Mouse (Mus musculus): Measurements from ENCODE around the gene Fbxo30. TPM values are rescaled to one million over a fixed set of nuclear protein-coding genes. Genes with fewer than 3 reads are reported as not detected.
"Not testable (repeated sequence)": the region's sequence is repeated elsewhere in the genome, so short reads cannot be mapped to it uniquely, and the experiment has no call there.

Gene Fbxo30
- 16.3 and 16.7 TPM in 2 replicates for polyA plus RNA-seq (2014; fragmentation: Nextera tagmentation; extraction: Ambion mirVana)

DNA sequence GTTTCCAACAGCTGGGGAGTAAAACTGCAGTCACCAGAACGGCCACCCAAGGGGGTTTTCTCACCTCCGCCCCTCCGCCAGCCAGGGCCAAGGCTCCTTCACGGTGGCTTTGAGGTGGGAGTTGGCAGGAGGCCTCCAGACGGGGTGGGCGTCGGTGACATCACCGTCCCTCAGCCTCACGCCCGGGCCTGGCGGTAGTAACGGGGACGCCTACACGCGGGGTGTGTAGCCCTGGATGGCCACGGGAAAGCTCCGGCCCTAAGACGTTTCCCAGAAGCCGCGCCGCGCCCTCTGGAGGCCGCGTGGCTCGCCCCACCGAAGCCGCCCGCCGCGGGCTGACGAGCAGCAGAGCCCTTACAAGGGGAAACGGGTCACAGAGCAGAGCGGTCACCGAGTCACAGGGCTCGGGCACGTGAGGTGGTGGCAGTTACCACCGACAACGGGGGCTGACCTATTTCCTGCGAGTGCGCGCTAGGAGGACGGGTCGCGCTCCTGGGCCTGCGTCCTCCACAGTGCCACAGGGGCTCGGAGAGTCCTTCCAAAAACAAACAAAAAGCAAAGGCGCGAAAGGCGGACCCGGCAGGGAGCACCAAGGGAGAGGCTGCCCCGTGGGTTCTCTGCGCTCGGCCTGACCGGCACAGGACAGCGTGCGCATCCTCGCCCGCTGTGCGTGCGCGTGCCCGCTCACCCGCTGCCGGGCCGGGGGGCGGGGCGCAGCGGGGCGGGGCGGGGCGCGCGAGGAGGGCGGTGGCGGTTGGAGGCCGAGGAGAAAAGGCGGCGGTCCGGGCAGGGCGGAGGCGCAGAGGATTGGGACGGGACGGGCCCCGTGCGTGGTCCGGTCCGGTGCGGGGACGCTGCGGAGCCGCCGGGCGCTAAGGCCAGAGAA is at the start of gene Fbxo30:
Fbxo30 (plus strand) TSS at position 753 of the 886 bp plus-strand sequence.
- H3K4me1 ChIP-seq (replicated peaks; ENCODE audit: control insufficient read depth, insufficient read depth, low read length), result peaks cover 5% of the 10 kb centered on the region; the same call in 1 of the 2 replicates
- peak within 1 kb of the TSS; percentile 91 for H3K9ac ChIP-seq
- no peaks in the 10 kb centered on the region for H3K27me3 ChIP-seq (ENCODE audit: control insufficient read depth, insufficient read depth, low read length)
- peak; percentile 94 for ATAC-seq (ENCODE audit: low FRiP score)
- H3K9me3 ChIP-seq (ENCODE audit: control insufficient read depth, low read length), result no peaks in the 10 kb centered on the region
- peak; percentile 89 for DNase-seq (ENCODE audit: low spot score)
- peak within 1 kb of the TSS; percentile 77 for H3K4me2 ChIP-seq (replicated peaks)
- no peaks in the 10 kb centered on the region for H3K36me3 ChIP-seq (replicated peaks; ENCODE audit: control insufficient read depth, insufficient read depth)
- WGBS, result under 1% methylated on average over 79 of the region's 93 CpGs
- H3K27ac ChIP-seq, result peak within 1 kb of the TSS; percentile 98
- H3K4me3 ChIP-seq (replicated peaks; ENCODE audit: low read length), result peak within 1 kb of the TSS; percentile 77

DNA sequence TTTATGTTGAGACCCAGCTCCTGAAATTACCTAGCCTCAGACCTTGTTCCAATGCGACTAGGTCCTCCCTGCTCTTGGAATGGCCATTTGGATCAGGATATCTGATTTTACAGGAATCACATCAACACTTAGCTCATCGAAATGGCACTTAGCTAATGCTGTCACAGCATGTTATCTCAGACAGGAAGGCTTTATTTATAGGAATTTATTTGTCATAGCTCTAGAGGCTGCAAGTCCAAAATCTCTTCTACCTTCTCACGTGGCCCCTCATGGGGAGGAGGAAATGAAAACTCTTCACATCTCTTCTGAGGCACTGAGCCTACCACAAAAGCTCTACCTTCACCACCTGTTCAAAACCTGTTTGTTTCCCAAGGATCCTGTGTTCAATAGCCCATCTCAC is 47.9 kb upstream of the Fbxo30 start:
- WGBS, result 84% methylated on average over 3 of the region's 3 CpGs
- no peaks in the 10 kb centered on the region for H3K27me3 ChIP-seq (ENCODE audit: control insufficient read depth, insufficient read depth, low read length)
- no peaks in the 10 kb centered on the region for H3K4me1 ChIP-seq (replicated peaks; ENCODE audit: control insufficient read depth, insufficient read depth, low read length)
- H3K27ac ChIP-seq, result no peak overlapping the region
- ATAC-seq (ENCODE audit: low FRiP score) (no peak), DNase-seq (ENCODE audit: low spot score) (no peak)
- H3K4me3 ChIP-seq (replicated peaks; ENCODE audit: low read length), result no peak overlapping the region
- no peak overlapping the region for H3K9ac ChIP-seq
- no peak overlapping the region for H3K4me2 ChIP-seq (replicated peaks)
- H3K9me3 ChIP-seq (ENCODE audit: control insufficient read depth, low read length), result no peaks in the 10 kb centered on the region
- H3K36me3 ChIP-seq (replicated peaks; ENCODE audit: control insufficient read depth, insufficient read depth), result no peaks in the 10 kb centered on the region

DNA sequence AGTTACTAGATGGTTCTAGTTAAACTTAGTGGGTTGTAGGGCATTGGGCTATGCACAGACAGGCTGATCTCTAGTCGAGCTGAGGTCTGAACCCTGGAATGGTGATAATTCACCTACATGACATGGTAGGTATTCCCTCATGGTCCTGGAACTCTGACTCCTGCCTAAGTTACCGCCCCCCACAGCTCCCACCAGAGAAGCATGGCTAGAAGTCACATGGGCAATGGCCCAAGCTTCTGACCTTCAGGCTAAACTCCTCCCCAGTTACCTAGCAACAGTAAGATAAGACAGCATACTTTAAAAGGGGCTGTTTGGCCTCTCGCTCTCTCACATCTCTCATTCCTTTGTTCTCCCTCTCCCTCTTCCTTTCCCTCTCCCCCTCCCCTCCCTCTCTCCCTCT is 38.1 kb upstream of the Fbxo30 start:
- not testable (repeated sequence) for H3K4me1 ChIP-seq (replicated peaks; ENCODE audit: control insufficient read depth, insufficient read depth, low read length); H3K36me3 ChIP-seq (replicated peaks; ENCODE audit: control insufficient read depth, insufficient read depth); H3K9ac ChIP-seq; H3K27me3 ChIP-seq (ENCODE audit: control insufficient read depth, insufficient read depth, low read length); H3K4me2 ChIP-seq (replicated peaks); H3K4me3 ChIP-seq (replicated peaks; ENCODE audit: low read length); DNase-seq (ENCODE audit: low spot score); ATAC-seq (ENCODE audit: low FRiP score); H3K9me3 ChIP-seq (ENCODE audit: control insufficient read depth, low read length); H3K27ac ChIP-seq
- 52% methylated on average over 3 of the region's 3 CpGs for WGBS

DNA sequence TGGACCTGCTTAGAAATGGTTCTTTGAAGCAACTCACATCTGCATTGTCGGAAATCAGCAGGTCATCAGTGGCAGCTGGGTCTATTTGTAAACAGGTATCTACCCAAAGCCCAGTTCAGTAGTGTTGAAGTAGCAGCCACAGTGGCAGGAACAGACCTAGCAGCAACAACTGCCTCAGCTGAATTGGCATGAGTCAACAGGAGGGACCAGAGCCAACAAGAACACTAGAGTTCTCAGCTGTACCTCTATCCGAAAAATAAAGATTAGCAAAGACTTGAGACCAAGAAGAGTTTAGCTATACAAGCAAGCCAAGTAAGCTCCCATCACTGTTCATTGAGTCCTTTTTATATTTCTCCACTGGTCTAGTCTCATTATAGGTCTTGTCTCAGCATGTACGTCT is 32.9 kb upstream of the Fbxo30 start:
- no peaks in the 10 kb centered on the region for H3K27me3 ChIP-seq (ENCODE audit: control insufficient read depth, insufficient read depth, low read length)
- H3K9me3 ChIP-seq (ENCODE audit: control insufficient read depth, low read length), result no peaks in the 10 kb centered on the region
- no peaks in the 10 kb centered on the region for H3K36me3 ChIP-seq (replicated peaks; ENCODE audit: control insufficient read depth, insufficient read depth)
- H3K4me2 ChIP-seq (replicated peaks), result no peak overlapping the region
- ATAC-seq (ENCODE audit: low FRiP score) (no peak), DNase-seq (ENCODE audit: low spot score) (no peak)
- H3K4me3 ChIP-seq (replicated peaks; ENCODE audit: low read length), result no peak overlapping the region
- H3K9ac ChIP-seq, result no peak overlapping the region
- WGBS, result 98% methylated on average over 3 of the region's 3 CpGs
- no peak overlapping the region for H3K27ac ChIP-seq
- H3K4me1 ChIP-seq (replicated peaks; ENCODE audit: control insufficient read depth, insufficient read depth, low read length), result no peaks in the 10 kb centered on the region

DNA sequence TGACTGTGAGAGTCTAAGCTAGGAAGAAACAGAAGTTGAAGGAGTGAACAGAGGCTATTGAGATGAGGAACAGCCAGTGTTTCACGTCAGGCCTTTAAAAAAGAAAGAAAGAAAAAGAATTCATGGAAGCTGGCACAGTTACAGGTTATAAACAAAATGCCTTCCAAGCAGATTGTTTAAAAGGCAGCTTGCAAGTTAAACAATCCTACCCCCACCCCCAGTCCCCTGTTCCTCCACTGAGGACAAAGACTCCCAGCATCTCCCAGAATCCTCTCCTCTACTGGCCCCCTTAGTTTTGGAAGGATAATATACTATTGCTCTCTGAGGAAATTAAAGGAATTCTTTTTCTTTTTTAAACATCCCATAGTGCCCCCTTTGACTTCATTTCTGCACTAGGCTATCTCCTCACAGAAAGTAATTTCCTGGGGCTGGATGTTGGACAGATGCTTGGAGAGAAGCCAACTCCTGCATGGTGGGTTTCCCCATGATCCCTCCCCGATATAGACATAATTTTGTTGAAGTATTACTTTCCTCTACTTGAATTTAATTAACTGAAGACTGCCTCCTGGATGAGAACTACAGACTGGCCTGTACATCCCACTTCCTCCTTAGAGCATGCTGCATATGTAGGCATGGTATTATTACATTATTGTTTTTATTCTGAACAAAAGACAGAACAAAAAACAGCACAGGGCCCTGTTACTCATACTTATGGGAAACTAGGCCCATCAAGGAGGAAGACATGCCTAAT is 30.7 kb upstream of the Fbxo30 start:
- H3K9me3 ChIP-seq (ENCODE audit: control insufficient read depth, low read length), result no peaks in the 10 kb centered on the region
- no peaks in the 10 kb centered on the region for H3K36me3 ChIP-seq (replicated peaks; ENCODE audit: control insufficient read depth, insufficient read depth)
- H3K9ac ChIP-seq, result no peak overlapping the region
- no peak overlapping the region for H3K27ac ChIP-seq
- peak; percentile 66; the same call in 1 of the 2 replicates for ATAC-seq (ENCODE audit: low FRiP score)
- H3K4me1 ChIP-seq (replicated peaks; ENCODE audit: control insufficient read depth, insufficient read depth, low read length), result no peaks in the 10 kb centered on the region
- H3K27me3 ChIP-seq (ENCODE audit: control insufficient read depth, insufficient read depth, low read length), result no peaks in the 10 kb centered on the region
- H3K4me3 ChIP-seq (replicated peaks; ENCODE audit: low read length), result no peak overlapping the region
- 46% methylated on average over 2 of the region's 2 CpGs for WGBS
- no peak overlapping the region for H3K4me2 ChIP-seq (replicated peaks)
- peak; percentile 26 for DNase-seq (ENCODE audit: low spot score)

DNA sequence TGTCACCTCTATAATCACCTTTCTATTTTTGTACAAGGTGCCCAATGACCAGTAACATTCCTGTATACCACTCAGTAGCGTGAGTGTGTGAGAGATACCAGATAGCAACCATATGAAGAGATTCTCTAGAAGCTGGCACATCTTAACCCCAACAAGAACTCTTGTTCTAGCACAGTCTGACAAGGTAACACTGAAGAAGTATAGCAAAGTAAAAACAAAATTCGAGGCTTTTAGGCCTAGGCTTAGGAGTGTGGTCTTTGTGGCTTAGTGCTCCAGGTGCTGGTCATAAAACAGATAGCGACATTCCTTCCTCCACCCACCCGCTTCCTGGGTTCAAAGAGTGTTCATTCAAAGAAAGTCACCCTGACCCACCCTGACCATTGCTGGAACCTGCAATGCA is 27.5 kb upstream of the Fbxo30 start:
- not testable (repeated sequence) for H3K27me3 ChIP-seq (ENCODE audit: control insufficient read depth, insufficient read depth, low read length); H3K4me1 ChIP-seq (replicated peaks; ENCODE audit: control insufficient read depth, insufficient read depth, low read length); H3K9ac ChIP-seq; H3K27ac ChIP-seq; ATAC-seq (ENCODE audit: low FRiP score); H3K4me3 ChIP-seq (replicated peaks; ENCODE audit: low read length); H3K36me3 ChIP-seq (replicated peaks; ENCODE audit: control insufficient read depth, insufficient read depth); H3K4me2 ChIP-seq (replicated peaks); H3K9me3 ChIP-seq (ENCODE audit: control insufficient read depth, low read length); DNase-seq (ENCODE audit: low spot score)
- 93% methylated on average over 4 of the region's 4 CpGs for WGBS

DNA sequence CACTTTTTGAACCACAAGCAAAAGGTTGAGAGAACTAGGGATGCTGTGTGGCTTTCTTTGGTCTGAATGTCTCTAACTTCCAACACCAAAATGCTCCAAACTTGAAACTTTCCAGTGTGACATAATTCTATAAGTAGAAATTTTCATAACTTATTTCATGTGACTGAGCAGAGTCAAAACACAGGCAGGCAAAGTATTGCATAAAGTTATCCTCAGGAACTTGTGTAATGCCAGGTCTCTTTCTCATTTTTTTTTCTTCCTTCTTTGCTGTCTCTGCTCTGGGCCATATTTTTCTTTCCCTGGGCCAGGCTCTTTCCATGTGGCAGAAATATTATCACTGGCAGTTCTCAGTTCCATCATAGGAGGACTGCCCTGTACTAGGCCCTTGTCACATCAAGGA is 21.0 kb upstream of the Fbxo30 start:
- Histone ChIP-seq H3K36me3 (replicated peaks; ENCODE audit: control insufficient read depth, insufficient read depth) (no peaks in the 10 kb centered on the region), H3K4me3 (replicated peaks; ENCODE audit: low read length) (no peak overlapping the region), H3K9me3 (ENCODE audit: control insufficient read depth, low read length) (no peaks in the 10 kb centered on the region), H3K27me3 (ENCODE audit: control insufficient read depth, insufficient read depth, low read length) (no peaks in the 10 kb centered on the region), H3K4me2 (replicated peaks) (no peak overlapping the region), H3K9ac (no peak overlapping the region), H3K27ac (no peak overlapping the region), H3K4me1 (replicated peaks; ENCODE audit: control insufficient read depth, insufficient read depth, low read length) (no peaks in the 10 kb centered on the region)
- DNase-seq (ENCODE audit: low spot score), result no peak
- ATAC-seq (ENCODE audit: low FRiP score), result no peak

DNA sequence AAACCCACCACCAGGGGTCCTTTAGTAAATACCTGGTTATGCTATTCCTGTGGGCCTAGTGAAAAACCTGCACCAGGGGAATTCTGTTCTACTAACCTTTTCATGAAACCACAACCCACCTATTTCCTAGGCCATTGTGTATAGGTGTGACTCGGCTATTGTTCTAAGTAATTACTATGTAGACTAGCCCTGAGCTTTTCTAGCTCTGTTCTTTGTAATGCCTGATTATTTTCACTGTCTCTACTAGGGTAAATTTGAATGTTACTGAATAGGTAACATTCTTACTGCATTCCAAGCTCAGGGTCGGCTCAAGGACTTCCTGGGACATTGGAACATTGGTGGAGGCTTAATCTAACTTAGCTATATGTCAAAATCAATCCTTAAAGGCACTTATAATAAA is 18.8 kb upstream of the Fbxo30 start:
- not testable (repeated sequence) for H3K27ac ChIP-seq; H3K4me3 ChIP-seq (replicated peaks; ENCODE audit: low read length); DNase-seq (ENCODE audit: low spot score); ATAC-seq (ENCODE audit: low FRiP score); H3K9ac ChIP-seq; H3K4me2 ChIP-seq (replicated peaks); H3K36me3 ChIP-seq (replicated peaks; ENCODE audit: control insufficient read depth, insufficient read depth); H3K9me3 ChIP-seq (ENCODE audit: control insufficient read depth, low read length); H3K27me3 ChIP-seq (ENCODE audit: control insufficient read depth, insufficient read depth, low read length); H3K4me1 ChIP-seq (replicated peaks; ENCODE audit: control insufficient read depth, insufficient read depth, low read length)
- WGBS, result 80% methylated on average over 2 of the region's 2 CpGs

DNA sequence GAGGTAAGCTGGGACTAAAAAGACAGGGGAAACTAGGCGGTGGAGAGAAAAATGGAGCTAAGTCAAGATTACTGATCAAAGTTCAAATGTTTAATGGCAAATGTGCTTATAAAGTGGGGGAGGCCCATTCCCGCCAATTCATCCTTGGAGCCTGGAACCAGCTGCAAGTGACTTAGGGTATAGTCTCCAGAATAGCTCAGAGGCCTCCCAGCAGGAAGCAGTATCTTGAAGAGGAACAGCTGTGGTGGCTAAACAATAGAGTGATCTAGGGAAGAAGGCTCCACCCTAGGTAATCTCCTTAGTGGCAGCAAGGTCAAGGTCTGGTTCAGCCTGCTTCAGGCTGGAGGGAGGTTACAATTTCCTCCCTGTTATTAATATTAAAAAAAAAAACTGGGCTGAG is 17.3 kb upstream of the Fbxo30 start:
- H3K36me3 ChIP-seq (replicated peaks; ENCODE audit: control insufficient read depth, insufficient read depth), result not testable (repeated sequence)

More for the DNA sequence above, 17.3 kb upstream of the Fbxo30 start:
- 91% methylated on average over 2 of the region's 2 CpGs for WGBS
- not testable (repeated sequence) for H3K4me3 ChIP-seq (replicated peaks; ENCODE audit: low read length); H3K4me2 ChIP-seq (replicated peaks); H3K9ac ChIP-seq; H3K9me3 ChIP-seq (ENCODE audit: control insufficient read depth, low read length); H3K27ac ChIP-seq; DNase-seq (ENCODE audit: low spot score); ATAC-seq (ENCODE audit: low FRiP score); H3K27me3 ChIP-seq (ENCODE audit: control insufficient read depth, insufficient read depth, low read length); H3K4me1 ChIP-seq (replicated peaks; ENCODE audit: control insufficient read depth, insufficient read depth, low read length)
